ENCODE assay signal across 8 mouse cellular contexts in the genomic region with DNA sequence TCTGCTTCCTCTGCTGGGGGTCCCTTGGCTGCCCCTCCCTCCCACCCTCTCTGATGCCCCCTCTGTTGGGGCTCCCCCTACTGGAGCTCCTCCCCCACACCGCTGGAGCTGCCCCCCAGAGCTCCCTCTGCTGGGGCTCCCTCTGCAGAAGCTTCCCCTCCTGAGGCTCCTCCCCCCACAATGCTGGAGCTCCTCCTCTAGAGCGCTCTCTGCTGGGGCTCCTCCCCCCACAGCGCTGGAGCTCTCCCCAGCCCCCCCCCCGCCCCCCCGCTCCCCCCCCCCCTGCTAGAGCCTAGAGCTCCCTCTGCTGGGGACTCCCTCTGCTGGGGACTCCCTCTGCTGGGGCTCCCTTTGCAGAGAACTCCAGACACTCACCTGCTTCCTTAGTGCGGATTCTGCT. TPM values are rescaled to one million over a fixed set of nuclear protein-coding genes. Genes with fewer than 3 reads are reported as not detected.
DNase-seq lines count a peak whose midpoint lies in the region; ATAC-seq and TF ChIP-seq lines count a peak whose summit lies in the region.

No protein-coding gene starts in this region.

- peaks cover 31% of the 10 kb centered on the region for H3K27me3 ChIP-seq in heart, embryonic 12.5 days (replicated peaks)
- H3K27me3 ChIP-seq in stomach, postnatal 0 days (ENCODE audit: control insufficient read depth, insufficient read depth, low read length): no peaks in the 10 kb centered on the region

- no peak for TF ChIP-seq EP300 in stomach, postnatal 0 days (optimal IDR thresholded peaks at IDR 0.05)

- H3K4me2 ChIP-seq in heart, embryonic 12.5 days: no peak overlapping the region
- H3K4me2 ChIP-seq in stomach, postnatal 0 days (replicated peaks; ENCODE audit: low read depth): no peak overlapping the region

- peak; percentile 27 for DNase-seq in cerebellum, adult 11 months
- DNase-seq in cerebellum, postnatal 4 days (ENCODE audit: low spot score in 2 of 2): no peak
- DNase-seq in ES-CJ7 (ENCODE audit: low read depth, low spot score): peak; percentile 84
- peak; percentile 34 to 55 for DNase-seq in cerebellum, postnatal 14 days
- peak; percentile 63 to 72 for DNase-seq in layer of hippocampus, adult 2 months (ENCODE audit: low spot score in 2 of 2)
- DNase-seq in stomach, postnatal 0 days (ENCODE audit: low spot score): peak; percentile 79

- peak; percentile 69 for TF ChIP-seq CTCF in layer of hippocampus, adult 2 months (conservative IDR thresholded peaks at IDR 0.05)
- peak; percentile 70 for TF ChIP-seq CTCF in stomach, postnatal 0 days (IDR thresholded peaks at IDR 0.05; ENCODE audit: low read depth)

- H3K9ac ChIP-seq in heart, embryonic 12.5 days: no peak overlapping the region
- H3K9ac ChIP-seq in stomach, postnatal 0 days (ENCODE audit: low read length): no peak overlapping the region

- H3K4me1 ChIP-seq in heart, embryonic 12.5 days (replicated peaks): no peaks in the 10 kb centered on the region
- no peaks in the 10 kb centered on the region for H3K4me1 ChIP-seq in stomach, postnatal 0 days (replicated peaks; ENCODE audit: control insufficient read depth, insufficient read depth)

- no peaks in the 10 kb centered on the region for H3K36me3 ChIP-seq in heart, embryonic 12.5 days
- no peaks in the 10 kb centered on the region for H3K36me3 ChIP-seq in stomach, postnatal 0 days (ENCODE audit: control insufficient read depth, insufficient read depth, low read length)

- peak; percentile 44; the same call in 1 of the 2 replicates for ATAC-seq in heart, embryonic 12.5 days (ENCODE audit: insufficient number of reproducible peaks, low FRiP score)
- ATAC-seq in megakaryocyte, adult 5-6 weeks (ENCODE audit: poor library complexity, severe bottlenecking): peak; percentile 75
- ATAC-seq in stomach, postnatal 0 days (ENCODE audit: low FRiP score, low TSS enrichment): peak; percentile 64

- 31% methylated on average over 3 of the region's 6 CpGs for WGBS in heart, embryonic 12.5 days
- 15% methylated on average over 4 of the region's 6 CpGs for WGBS in stomach, postnatal 0 days

- no peaks in the 10 kb centered on the region for H3K9me3 ChIP-seq in heart, embryonic 12.5 days (replicated peaks)
- no peaks in the 10 kb centered on the region for H3K9me3 ChIP-seq in stomach, postnatal 0 days (ENCODE audit: control insufficient read depth, low read length)

- H3K27ac ChIP-seq in heart, embryonic 12.5 days (ENCODE audit: poor library complexity, severe bottlenecking): no peak overlapping the region
- no peak overlapping the region for H3K27ac ChIP-seq in layer of hippocampus, adult 2 months
- H3K27ac ChIP-seq in stomach, postnatal 0 days (replicated peaks): no peak overlapping the region

- H3K4me3 ChIP-seq in heart, embryonic 12.5 days: no peak overlapping the region
- H3K4me3 ChIP-seq in layer of hippocampus, adult 2 months: no peak overlapping the region
- no peak overlapping the region for H3K4me3 ChIP-seq in stomach, postnatal 0 days (ENCODE audit: low read depth, low read length)

RNA-seq across cellular contexts. Expression of a gene that starts 14.7 kb away (rescaled TPM):
- polyA plus RNA-seq in heart, embryonic 12.5 days (2016; fragmentation: Nextera tagmentation; extraction: Ambion mirVana): 1.3 TPM in 2 replicates
- 1 to 10 TPM; 6.3 to 6.4 TPM for total RNA-seq in layer of hippocampus, adult 2 months (2021)
- 4.9 and 5.4 TPM in 2 replicates for total RNA-seq in megakaryocyte, adult 5-6 weeks (2015)
- 4.8 and 5.9 TPM in 2 replicates for total RNA-seq in megakaryocyte, adult 5-6 weeks (2017)
- 0.56 and 0.76 TPM in 2 replicates for polyA plus RNA-seq in stomach, postnatal 0 days (2015; fragmentation: Nextera tagmentation; extraction: Ambion mirVana)

RNA-seq across cellular contexts. Expression of a gene that starts 22.3 kb away (rescaled TPM):
- 0.18 and 0.20 TPM in 2 replicates for polyA plus RNA-seq in heart, embryonic 12.5 days (2016; fragmentation: Nextera tagmentation; extraction: Ambion mirVana)
- total RNA-seq in layer of hippocampus, adult 2 months (2021): 10 to 100 TPM; 71.8 to 73.9 TPM
- total RNA-seq in megakaryocyte, adult 5-6 weeks (2015): not detected in 2 replicates
- total RNA-seq in megakaryocyte, adult 5-6 weeks (2017): not detected in 2 replicates
- polyA plus RNA-seq in stomach, postnatal 0 days (2015; fragmentation: Nextera tagmentation; extraction: Ambion mirVana): 0.04 and 0.13 TPM in 2 replicates

RNA-seq across cellular contexts. Expression of a gene that starts 43.6 kb away (rescaled TPM):
- polyA plus RNA-seq in heart, embryonic 12.5 days (2016; fragmentation: Nextera tagmentation; extraction: Ambion mirVana): 34.2 and 37.8 TPM in 2 replicates
- total RNA-seq in layer of hippocampus, adult 2 months (2021): 10 to 100 TPM; 64.0 to 71.1 TPM
- 47.9 and 53.9 TPM in 2 replicates for total RNA-seq in megakaryocyte, adult 5-6 weeks (2015)
- total RNA-seq in megakaryocyte, adult 5-6 weeks (2017): 63.0 and 72.4 TPM in 2 replicates
- 13.8 and 13.9 TPM in 2 replicates for polyA plus RNA-seq in stomach, postnatal 0 days (2015; fragmentation: Nextera tagmentation; extraction: Ambion mirVana)

Comparison
In these comparisons a context has a peak if more than half of its experiments do, and no peak if none do; other contexts are left out.
1. DNase-seq: peak in cerebellum, adult 11 months (single experiment), ES-CJ7 (single experiment), cerebellum, postnatal 14 days (2 of 2), layer of hippocampus, adult 2 months (2 of 2) and stomach, postnatal 0 days (single experiment); none in cerebellum, postnatal 4 days (0 of 2).
2. RNA of a gene that starts 22.3 kb away (total RNA-seq): 71.8 to 73.9 TPM in layer of hippocampus, adult 2 months; not detected in megakaryocyte, adult 5-6 weeks; every median in the first group is over 10 times any median in the second.
3. Peak in every context shown above with its lines, with median percentiles within 50 percentile points of each other: ATAC-seq.